Mouse (Mus musculus) MEL (cell line): ENCODE measurements around the gene Orai1. TPM values are rescaled to one million over a fixed set of nuclear protein-coding genes. Genes with fewer than 3 reads are reported as not detected.

Experiments used
- DNase-seq: peaks from one replicate; pipeline ENCODE4 v3.0.0; 2011; ENCODE audit warnings: low read depth, low spot score
- H3K27ac ChIP-seq: 2 replicates; pipeline ENCODE4 v1.5.1; 2012; ENCODE audit warnings: low read depth, mild to moderate bottlenecking, control low read depth, low read length, moderate library complexity; ENCODE audit not compliant: control insufficient read depth
- H3K27me3 ChIP-seq, 2 experiments: fragments of 150-350 bp in 1 of 2; sonication (generic) in 1 of 2; 2 replicates each; pipeline ENCODE4 v1.6.1; 2012; ENCODE audit warnings: low read length in 2 of 2, mild to moderate bottlenecking in 2 of 2, improper control_type of control experiment in 1 of 2, moderate library complexity in 1 of 2; ENCODE audit not compliant: insufficient read depth in 2 of 2, control insufficient read depth in 1 of 2
- H3K36me3 ChIP-seq, 2 experiments: 2 replicates each; pipeline ENCODE4 v1.6.1; 2012 to 2014; ENCODE audit warnings: low read length in 2 of 2, improper control_type of control experiment in 1 of 2, inconsistent platforms in 1 of 2, mild to moderate bottlenecking in 1 of 2; ENCODE audit not compliant: insufficient read depth in 2 of 2, control insufficient read depth in 1 of 2
- H3K4me1 ChIP-seq, 2 experiments: fragments of 150-350 bp in 1 of 2; sonication (generic) in 1 of 2; 2 replicates each; pipeline ENCODE4 v1.6.1; 2012; ENCODE audit warnings: low read length in 2 of 2, improper control_type of control experiment in 1 of 2, mild to moderate bottlenecking in 1 of 2; ENCODE audit not compliant: insufficient read depth in 2 of 2, control insufficient read depth in 1 of 2
- H3K4me3 ChIP-seq, 2 experiments: fragments of 150-350 bp in 1 of 2; sonication (generic) in 1 of 2; 2 replicates each; pipeline ENCODE4 v1.5.1; 2012; ENCODE audit warnings: low read depth in 2 of 2, low read length in 2 of 2, mild to moderate bottlenecking in 2 of 2, moderate library complexity in 2 of 2, control low read depth in 1 of 2, improper control_type of control experiment in 1 of 2; ENCODE audit not compliant: control insufficient read depth in 1 of 2, insufficient read depth in 1 of 2
- H3K79me2 ChIP-seq: 2 replicates; pipeline ENCODE4 v1.6.1; 2012; ENCODE audit warnings: mild to moderate bottlenecking, low read length, moderate library complexity; ENCODE audit not compliant: control insufficient read depth, poor library complexity, insufficient read depth
- H3K9ac ChIP-seq: 2 replicates; pipeline ENCODE4 v1.6.1; 2012; ENCODE audit warnings: low read depth, mild to moderate bottlenecking, control low read depth, low read length, moderate library complexity; ENCODE audit not compliant: control insufficient read depth, poor library complexity, severe bottlenecking
- H3K9me3 ChIP-seq: fragments of 150-350 bp; sonication (generic); replicated peaks from 2 replicates; pipeline ENCODE4 v1.6.1; 2012; ENCODE audit warnings: mild to moderate bottlenecking, low read length, improper control_type of control experiment, moderate library complexity; ENCODE audit not compliant: insufficient read depth
- BHLHE40 ChIP-seq: IDR thresholded peaks from 2 replicates; pipeline ENCODE4 v1.6.1; 2012; ENCODE audit warnings: low read depth, mild to moderate bottlenecking, inconsistent platforms, low read length, improper control_type of control experiment, borderline replicate concordance
- CHD1 ChIP-seq: IDR thresholded peaks from 2 replicates; pipeline ENCODE4 v1.6.1; 2012; ENCODE audit warnings: low read depth, mild to moderate bottlenecking, inconsistent platforms, low read length, improper control_type of control experiment
- CHD2 ChIP-seq: IDR thresholded peaks from 2 replicates; pipeline ENCODE4 v1.6.1; 2011; ENCODE audit warnings: low read length, improper control_type of control experiment
- CTCF ChIP-seq, 3 experiments: IDR thresholded peaks in 2 of 3; conservative IDR thresholded peaks in 1 of 3; 2 replicates each; pipeline ENCODE4 v1.5.1; 2011 to 2012; ENCODE audit warnings: low read length in 3 of 3, low read depth in 2 of 3, mild to moderate bottlenecking in 2 of 3, improper control_type of control experiment in 1 of 3, inconsistent platforms in 1 of 3, mixed read lengths in 1 of 3, moderate library complexity in 1 of 3; ENCODE audit not compliant: control insufficient read depth in 1 of 3, insufficient read depth in 1 of 3, poor library complexity in 1 of 3, severe bottlenecking in 1 of 3
- E2F4 ChIP-seq: IDR thresholded peaks from 2 replicates; pipeline ENCODE4 v1.6.1; 2011; ENCODE audit warnings: low read depth, low read length, improper control_type of control experiment, borderline replicate concordance
- ELF1 ChIP-seq: IDR thresholded peaks from 2 replicates; pipeline ENCODE4 v1.6.1; 2014; ENCODE audit warnings: low read depth, mild to moderate bottlenecking, inconsistent platforms, low read length, improper control_type of control experiment, moderate library complexity
- EP300 ChIP-seq, 2 experiments: IDR thresholded peaks; 2 replicates each; pipeline ENCODE4 v1.6.1; 2011; ENCODE audit warnings: improper control_type of control experiment in 2 of 2, low read length in 2 of 2, low read depth in 1 of 2, mild to moderate bottlenecking in 1 of 2
- ETS1 ChIP-seq: IDR thresholded peaks from 2 replicates; pipeline ENCODE4 v1.6.1; 2012; ENCODE audit warnings: low read depth, mild to moderate bottlenecking, inconsistent platforms, low read length, improper control_type of control experiment, moderate library complexity
- GABPA ChIP-seq: IDR thresholded peaks from 2 replicates; pipeline ENCODE4 v1.6.1; 2012; ENCODE audit warnings: low read depth, mild to moderate bottlenecking, inconsistent platforms, low read length, improper control_type of control experiment, moderate library complexity
- GATA1 ChIP-seq: IDR thresholded peaks from 2 replicates; pipeline ENCODE4 v1.6.1; 2011; ENCODE audit warnings: low read depth, low read length, improper control_type of control experiment
- HCFC1 ChIP-seq: IDR thresholded peaks from 2 replicates; pipeline ENCODE4 v1.6.1; 2012; ENCODE audit warnings: low read depth, mild to moderate bottlenecking, inconsistent platforms, low read length, improper control_type of control experiment, moderate library complexity
- JUND ChIP-seq: IDR thresholded peaks from 2 replicates; pipeline ENCODE4 v1.6.1; 2011; ENCODE audit warnings: low read depth, mild to moderate bottlenecking, improper control_type of control experiment, low read length
- KAT2A ChIP-seq: conservative IDR thresholded peaks from 2 replicates; pipeline ENCODE4 v1.6.1; 2012; ENCODE audit warnings: low read depth, low read length, improper control_type of control experiment, inconsistent platforms
- MAFK ChIP-seq: IDR thresholded peaks from 2 replicates; pipeline ENCODE4 v1.6.1; 2011; ENCODE audit warnings: low read depth, mild to moderate bottlenecking, low read length, improper control_type of control experiment, borderline replicate concordance
- MAX ChIP-seq: IDR thresholded peaks from 2 replicates; pipeline ENCODE4 v1.6.1; 2011; ENCODE audit warnings: low read length, improper control_type of control experiment
- MAZ ChIP-seq: IDR thresholded peaks from 2 replicates; pipeline ENCODE4 v1.6.1; 2012; ENCODE audit warnings: low read depth, mild to moderate bottlenecking, inconsistent platforms, low read length, improper control_type of control experiment
- MEF2A ChIP-seq: IDR thresholded peaks from 2 replicates; pipeline ENCODE4 v1.6.1; 2014; ENCODE audit warnings: low read depth, mild to moderate bottlenecking, inconsistent platforms, low read length, improper control_type of control experiment; ENCODE audit not compliant: poor library complexity, insufficient replicate concordance, severe bottlenecking; ENCODE audit errors: extremely low read depth
- MXI1 ChIP-seq: IDR thresholded peaks from 2 replicates; pipeline ENCODE4 v1.6.1; 2011; ENCODE audit warnings: mild to moderate bottlenecking, low read depth, low read length, improper control_type of control experiment
- MYB ChIP-seq: IDR thresholded peaks from 2 replicates; pipeline ENCODE4 v1.6.1; 2011; ENCODE audit warnings: mild to moderate bottlenecking, low read depth, low read length, improper control_type of control experiment
- MYC ChIP-seq: IDR thresholded peaks from 2 replicates; pipeline ENCODE4 v1.6.1; 2011; ENCODE audit warnings: low read depth, mild to moderate bottlenecking, low read length, improper control_type of control experiment, moderate library complexity
- NELFE ChIP-seq: IDR thresholded peaks from 2 replicates; pipeline ENCODE4 v1.6.1; 2011; ENCODE audit warnings: low read depth, low read length, improper control_type of control experiment
- NRF1 ChIP-seq: IDR thresholded peaks from 2 replicates; pipeline ENCODE4 v1.6.1; 2014; ENCODE audit warnings: low read depth, mild to moderate bottlenecking, inconsistent platforms, low read length, improper control_type of control experiment, moderate library complexity; ENCODE audit not compliant: poor library complexity, insufficient read depth, severe bottlenecking
- POLR2AphosphoS2 ChIP-seq: IDR thresholded peaks from 2 replicates; pipeline ENCODE4 v1.6.1; 2011; ENCODE audit warnings: low read length, improper control_type of control experiment
- POLR2AphosphoS5 ChIP-seq: IDR thresholded peaks from 2 replicates; pipeline ENCODE4 v1.6.1; 2012; ENCODE audit warnings: low read depth, borderline replicate concordance, mild to moderate bottlenecking, inconsistent platforms, low read length, moderate library complexity, mixed read lengths
- RAD21 ChIP-seq: IDR thresholded peaks from 2 replicates; pipeline ENCODE4 v1.6.1; 2011; ENCODE audit warnings: mild to moderate bottlenecking, low read depth, low read length, improper control_type of control experiment
- RCOR1 ChIP-seq: IDR thresholded peaks from 2 replicates; pipeline ENCODE4 v1.6.1; 2012; ENCODE audit warnings: low read depth, mild to moderate bottlenecking, inconsistent platforms, low read length, improper control_type of control experiment
- SIN3A ChIP-seq: IDR thresholded peaks from 2 replicates; pipeline ENCODE4 v1.6.1; 2012; ENCODE audit warnings: low read length, improper control_type of control experiment, inconsistent platforms
- SMC3 ChIP-seq: IDR thresholded peaks from 2 replicates; pipeline ENCODE4 v1.6.1; 2011; ENCODE audit warnings: low read depth, low read length, improper control_type of control experiment
- TAL1 ChIP-seq: IDR thresholded peaks from 2 replicates; pipeline ENCODE4 v1.6.1; 2012; ENCODE audit warnings: mild to moderate bottlenecking, inconsistent platforms, low read length, moderate library complexity, mixed read lengths
- TBP ChIP-seq: IDR thresholded peaks from 2 replicates; pipeline ENCODE4 v1.8.0; 2011; ENCODE audit warnings: low read depth, low read length, improper control_type of control experiment
- TCF12 ChIP-seq: IDR thresholded peaks from 2 replicates; pipeline ENCODE4 v1.6.1; 2014; ENCODE audit warnings: low read depth, mild to moderate bottlenecking, inconsistent platforms, low read length, improper control_type of control experiment, moderate library complexity
- UBTF ChIP-seq: IDR thresholded peaks from 2 replicates; pipeline ENCODE4 v1.6.1; 2012; ENCODE audit warnings: low read depth, mild to moderate bottlenecking, inconsistent platforms, low read length, improper control_type of control experiment, moderate library complexity, borderline replicate concordance; ENCODE audit not compliant: insufficient read depth
- USF1 ChIP-seq: IDR thresholded peaks from 2 replicates; pipeline ENCODE4 v1.6.1; 2014; ENCODE audit warnings: low read depth, mild to moderate bottlenecking, inconsistent platforms, low read length, improper control_type of control experiment, moderate library complexity
- USF2 ChIP-seq, 2 experiments: IDR thresholded peaks; 2 replicates each; pipeline ENCODE4 v1.6.1; 2011 to 2012; ENCODE audit warnings: improper control_type of control experiment in 2 of 2, low read length in 2 of 2, borderline replicate concordance in 1 of 2, inconsistent platforms in 1 of 2, low read depth in 1 of 2, mild to moderate bottlenecking in 1 of 2; ENCODE audit not compliant: insufficient read depth in 1 of 2
- ZC3H11A ChIP-seq: IDR thresholded peaks from 2 replicates; pipeline ENCODE4 v1.6.1; 2012; ENCODE audit warnings: low read depth, mild to moderate bottlenecking, inconsistent platforms, low read length, improper control_type of control experiment
- ZKSCAN1 ChIP-seq: IDR thresholded peaks from 2 replicates; pipeline ENCODE4 v1.6.1; 2012; ENCODE audit warnings: low read depth, mild to moderate bottlenecking, inconsistent platforms, low read length, improper control_type of control experiment, moderate library complexity
- ZMIZ1 ChIP-seq: IDR thresholded peaks from 2 replicates; pipeline ENCODE4 v1.6.1; 2012; ENCODE audit warnings: low read depth, mild to moderate bottlenecking, inconsistent platforms, low read length, improper control_type of control experiment, moderate library complexity
- ZNF384 ChIP-seq: IDR thresholded peaks from 2 replicates; pipeline ENCODE4 v1.6.1; 2012; ENCODE audit warnings: low read depth, mild to moderate bottlenecking, inconsistent platforms, low read length, improper control_type of control experiment
- polyA plus RNA-seq, 2 experiments: library from polyadenylated mRNA; stranded (reverse) in 1 of 2; unstranded in 1 of 2; fragments of >175 nt in 1 of 2; fragments of >200 nt in 1 of 2; gene quantifications; 2 replicates each; pipeline versions ENCODE4 v1.2.1 to v1.2.4; 2012; ENCODE audit warnings: low replicate concordance in 2 of 2, low read depth in 1 of 2; ENCODE audit not compliant: insufficient read length in 2 of 2, insufficient read depth in 1 of 2, missing spikeins in 1 of 2
- total RNA-seq: library from RNA; depleted of rRNA; stranded (reverse); fragments of 300-350 nt; gene quantifications from 2 replicates; pipeline ENCODE4 v1.2.3, GENCODE M21; 2012

Gene Orai1
- total and polyA plus RNA-seq, 3 experiments, result 4.7 to 13.3 TPM; not detected in 1

- DNase-seq, result peak; percentile 95
- Histone ChIP-seq H3K9ac (peak overlapping the region; percentile 42), H3K36me3 (peaks cover 0 to 11% of the 10 kb centered on the region in 2 experiments; a peak in 2 of 4 replicates), H3K27me3 (no peaks in the 10 kb centered on the region), H3K4me1 (peaks cover 0 to 13% of the 10 kb centered on the region in 2 experiments; a peak in 2 of 4 replicates), H3K4me3 (no peak overlapping the region), H3K9me3 (no peaks in the 10 kb centered on the region), H3K27ac (no peak overlapping the region), H3K79me2 (no peaks in the 10 kb centered on the region)
- TF ChIP-seq ZKSCAN1 (peak; percentile 29; the same call in 1 of the 2 replicates), MAFK (no peak), MYC (0 out of 2 replicates have a peak, but pooled peaks have one; percentile 29), POLR2AphosphoS5 (no peak), MAZ (no peak), USF1 (no peak), BHLHE40 (0 out of 2 replicates have a peak, but pooled peaks have one; percentile 13), CHD1 (no peak), UBTF (no peak), ETS1 (no peak), SMC3 (peak; percentile 82), MXI1 (no peak), JUND (no peak), GATA1 (no peak), TCF12 (no peak), E2F4 (no peak), RCOR1 (no peak), ELF1 (no peak), EP300 (IDR thresholded peaks at IDR 0.05; ENCODE audit: low read depth in 1 of 2, low read length in 2 of 2) (no peak), MEF2A (no peak), ZC3H11A (peak; percentile 88), ZNF384 (peak; percentile 98), NELFE (no peak), TAL1 (no peak), POLR2AphosphoS2 (no peak), HCFC1 (0 out of 2 replicates have a peak, but pooled peaks have one; percentile 27), GABPA (no peak), CTCF (IDR thresholded peaks at IDR 0.05 in 2 of 3, conservative IDR thresholded peaks at IDR 0.05 in 1 of 3; ENCODE audit: control insufficient read depth in 1 of 3, insufficient read depth in 1 of 3, low read depth in 2 of 3, low read length in 3 of 3, poor library complexity in 1 of 3, severe bottlenecking in 1 of 3) (peak; percentile 25 to 78 (median 30); a peak in 4 of 6 replicates), ZMIZ1 (no peak), RAD21 (peak; percentile 88), SIN3A (peak; percentile 53), MYB (no peak), NRF1 (no peak), MAX (no peak), KAT2A (no peak), TBP (no peak), CHD2 (no peak), USF2 (IDR thresholded peaks at IDR 0.05; ENCODE audit: borderline replicate concordance in 1 of 2, insufficient read depth in 1 of 2, low read depth in 1 of 2, low read length in 2 of 2) (no peak)
Observed at GRCm38 (mm10) chr5:123064207-123064606, 49.3 kb downstream of the Orai1 start.
